Mouse (Mus musculus) bone marrow macrophage, adult 2 months (primary cell): ENCODE measurements around the gene Helq. TPM values are rescaled to one million over a fixed set of nuclear protein-coding genes. Genes with fewer than 3 reads are reported as not detected.

Experiments used
- H3K27ac ChIP-seq: 2 replicates; pipeline ENCODE4 v1.5.1; 2012; ENCODE audit warnings: low read depth, low read length; ENCODE audit not compliant: insufficient read depth
- H3K4me1 ChIP-seq: 2 replicates; pipeline ENCODE4 v1.6.1; 2012; ENCODE audit warnings: low read length; ENCODE audit not compliant: control insufficient read depth, insufficient read depth
- H3K4me3 ChIP-seq: 2 replicates; pipeline ENCODE4 v1.5.1; 2012; ENCODE audit warnings: mild to moderate bottlenecking, low read length, moderate library complexity; ENCODE audit not compliant: insufficient read depth
- CTCF ChIP-seq: IDR thresholded peaks from 2 replicates; pipeline ENCODE4 v1.5.1; 2012; ENCODE audit warnings: low read depth, mild to moderate bottlenecking, low read length, moderate library complexity
- POLR2A ChIP-seq: IDR thresholded peaks from 2 replicates; pipeline ENCODE4 v1.6.1; 2012; ENCODE audit warnings: mild to moderate bottlenecking, low read depth, low read length, borderline replicate concordance
- polyA plus RNA-seq: library from polyadenylated mRNA; stranded (reverse); fragments of >200 nt; gene quantifications from 2 replicates; pipeline ENCODE4 v1.2.4, GENCODE M21; 2012; ENCODE audit not compliant: missing spikeins, insufficient read depth, insufficient read length

Gene Helq
- polyA plus RNA-seq = 2.5 and 8.2 TPM in 2 replicates

DNA sequence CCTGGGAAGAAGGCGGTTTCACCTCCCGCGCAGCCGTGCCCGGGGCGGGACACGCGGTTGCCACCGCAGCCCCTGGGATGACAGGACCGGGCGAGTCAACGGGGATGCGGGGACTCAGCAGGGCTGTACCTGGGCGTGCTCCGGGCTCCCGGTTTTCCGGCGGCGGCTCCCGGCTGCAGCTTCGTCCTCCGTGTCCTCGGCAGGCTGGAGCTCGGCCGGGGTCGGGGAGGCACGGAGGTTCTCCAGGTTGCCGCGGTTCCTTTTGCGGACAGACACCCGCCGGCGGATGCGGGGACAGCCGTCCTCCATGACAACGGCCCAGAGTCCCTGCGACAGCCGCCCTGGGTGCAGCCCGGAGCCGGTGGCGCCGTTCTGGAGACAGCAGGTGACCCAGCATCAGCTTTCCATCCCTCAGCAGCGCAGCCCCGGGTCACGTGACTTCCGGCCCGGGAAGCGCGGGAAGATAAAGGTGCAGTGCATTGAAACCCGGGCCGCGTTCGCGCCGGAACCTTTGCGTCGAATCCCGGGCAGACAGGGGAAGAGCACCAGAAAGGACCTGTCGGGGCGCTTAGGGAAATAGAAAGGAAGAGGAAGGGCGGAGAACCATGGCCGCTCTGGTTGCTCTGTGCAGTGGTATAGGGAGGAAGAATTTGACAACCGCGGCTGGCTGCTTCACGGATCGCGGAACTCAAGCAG is at the start of gene Helq, which contains the start of gene Mrps18c:
Helq (minus strand) TSS at position 434 of the 696 bp plus-strand sequence.
Mrps18c (plus strand) TSS at position 463 of the 696 bp plus-strand sequence.
- TF ChIP-seq POLR2A (0 out of 2 replicates have a peak, but pooled peaks have one; percentile 21), CTCF (no peak)
- Histone ChIP-seq H3K4me1 (peaks cover 2% of the 10 kb centered on the region; the same call in 1 of the 2 replicates), H3K27ac (0 out of 2 replicates have a peak within 1 kb of the TSS, but pooled peaks have one; percentile 13), H3K4me3 (peak within 1 kb of the TSS; percentile 90)

DNA sequence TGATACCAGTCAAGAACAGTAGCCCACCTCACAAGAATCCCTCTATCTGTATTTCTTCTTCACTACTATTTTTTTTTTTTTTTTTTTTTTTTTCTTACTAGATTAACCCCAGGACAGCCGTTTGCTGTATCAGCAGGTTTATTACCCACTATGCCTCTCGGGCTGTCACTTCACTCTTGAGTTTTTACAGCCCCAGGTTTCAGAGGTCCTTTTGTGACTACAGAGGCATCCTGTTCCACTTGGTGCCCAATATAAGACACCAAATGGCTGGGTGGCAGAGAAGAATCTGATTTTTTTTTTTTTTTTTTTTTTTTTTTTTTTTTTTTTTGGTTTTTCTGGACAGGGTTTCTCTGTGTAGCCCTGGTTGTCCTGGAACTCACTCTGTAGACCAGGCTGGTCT is 48.7 kb upstream of the Helq start:
- TF ChIP-seq CTCF = no peak
- no peak for TF ChIP-seq POLR2A
- no peak overlapping the region for H3K4me3 ChIP-seq
- H3K27ac ChIP-seq = no peak overlapping the region
- peaks cover 2% of the 10 kb centered on the region; the same call in 1 of the 2 replicates for H3K4me1 ChIP-seq

DNA sequence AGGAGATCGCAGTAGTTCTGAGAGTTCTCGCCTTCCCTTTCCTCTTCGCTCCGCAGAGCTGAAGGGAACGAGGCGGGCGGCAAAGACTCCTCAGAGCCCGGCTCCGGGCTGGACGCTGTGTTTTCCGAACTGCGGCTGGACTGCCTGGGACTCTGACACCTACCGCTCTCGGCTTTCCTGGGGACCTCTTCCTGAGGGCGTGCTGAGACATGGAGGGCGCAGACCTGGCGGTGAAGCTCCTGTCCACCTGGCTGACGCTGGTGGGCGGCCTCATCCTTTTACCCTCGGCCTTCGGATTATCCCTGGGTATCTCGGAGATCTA is 48.2 kb upstream of the Helq start:
- peaks cover 2% of the 10 kb centered on the region; the same call in 1 of the 2 replicates for H3K4me1 ChIP-seq
- H3K4me3 ChIP-seq = peak overlapping the region; percentile 66
- H3K27ac ChIP-seq = no peak overlapping the region
- TF ChIP-seq CTCF = no peak
- no peak for TF ChIP-seq POLR2A

DNA sequence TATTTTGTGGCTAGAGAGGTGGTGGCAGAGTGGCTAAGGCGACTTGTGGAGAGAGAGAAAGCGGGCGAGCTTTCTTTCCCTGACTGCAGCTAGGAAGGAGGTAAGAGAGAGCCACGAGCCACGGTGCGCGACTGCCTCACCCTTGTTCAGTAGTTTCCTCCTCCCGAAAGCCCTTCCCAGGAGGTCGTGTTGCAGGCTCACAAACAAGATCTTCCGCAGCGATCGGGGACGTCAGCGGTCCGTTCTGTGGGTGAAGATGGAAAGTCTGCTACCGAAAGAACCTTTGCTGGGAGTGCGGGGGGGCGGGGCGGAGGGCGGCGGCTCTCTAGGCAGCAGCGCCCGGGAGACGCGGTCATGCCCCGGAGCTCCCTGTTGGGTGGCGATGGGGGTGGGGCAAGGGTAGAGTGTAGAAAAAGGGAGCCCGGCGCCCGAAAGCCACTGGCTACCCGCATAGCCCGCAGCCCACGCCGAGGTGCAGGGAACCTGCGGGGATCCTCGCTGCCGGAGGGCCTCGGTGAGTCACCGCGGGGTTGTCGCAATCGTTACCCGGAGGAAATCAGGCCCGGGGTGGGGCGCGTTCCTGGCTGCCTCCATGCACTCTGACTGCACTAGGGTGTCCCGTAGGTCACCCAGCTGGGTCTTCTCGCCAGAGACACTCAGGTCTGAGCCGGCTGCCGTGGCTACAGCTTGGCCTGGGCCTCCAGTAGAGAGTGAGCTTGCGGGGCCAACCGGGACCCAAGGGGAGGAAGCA is 47.6 kb upstream of the Helq start:
- no peak for TF ChIP-seq CTCF
- no peak for TF ChIP-seq POLR2A
- peak overlapping the region; percentile 66 for H3K4me3 ChIP-seq
- H3K4me1 ChIP-seq = peaks cover 2% of the 10 kb centered on the region; the same call in 1 of the 2 replicates
- no peak overlapping the region for H3K27ac ChIP-seq

DNA sequence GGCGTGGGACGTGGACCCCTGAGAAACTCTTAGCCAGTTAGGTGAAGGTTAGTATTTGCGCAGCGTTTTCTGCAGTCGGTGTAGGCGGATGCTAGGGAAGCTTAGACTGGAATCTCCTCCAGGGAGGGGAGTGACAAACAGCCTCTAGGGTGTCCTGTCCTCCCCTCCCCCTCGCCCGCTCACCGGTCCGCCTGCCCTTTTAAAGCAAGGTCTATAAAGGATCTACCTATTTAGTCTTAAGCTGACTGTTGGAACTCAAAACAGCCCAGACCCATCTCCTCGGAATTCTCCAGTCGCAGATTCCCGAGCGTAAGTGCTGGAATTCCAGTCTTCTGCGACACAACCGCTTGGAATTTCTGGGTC is 47.1 kb upstream of the Helq start, which contains the start of gene Gpat3:
Gpat3 (plus strand) TSS at position 229 of the 363 bp plus-strand sequence.
- Histone ChIP-seq H3K4me3 (peak within 1 kb of the TSS; percentile 66), H3K4me1 (peaks cover 2% of the 10 kb centered on the region; the same call in 1 of the 2 replicates), H3K27ac (no peak within 1 kb of the TSS)
- TF ChIP-seq CTCF (0 out of 2 replicates have a peak, but pooled peaks have one; percentile 14), POLR2A (no peak)

DNA sequence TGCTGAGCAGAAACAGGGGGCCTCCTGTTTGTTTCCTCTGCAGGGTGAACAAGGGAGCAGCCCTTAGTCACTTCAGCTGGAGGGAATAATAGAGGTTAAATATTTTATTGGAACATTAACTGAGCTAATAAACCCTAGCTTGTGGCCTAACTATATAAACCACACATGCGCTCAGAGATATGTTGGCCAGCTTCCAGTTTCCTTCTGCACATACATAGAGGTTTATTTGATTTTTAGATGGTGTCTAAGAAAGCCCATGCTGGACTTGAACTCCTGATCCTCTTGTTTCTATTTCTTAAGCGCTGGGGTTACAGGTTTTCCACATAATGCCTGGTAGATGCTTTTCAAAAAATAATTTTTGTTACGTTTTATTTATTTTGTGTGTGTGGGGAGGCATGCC is 46.1 kb upstream of the Helq start:
- no peak for TF ChIP-seq CTCF
- no peak for TF ChIP-seq POLR2A

DNA sequence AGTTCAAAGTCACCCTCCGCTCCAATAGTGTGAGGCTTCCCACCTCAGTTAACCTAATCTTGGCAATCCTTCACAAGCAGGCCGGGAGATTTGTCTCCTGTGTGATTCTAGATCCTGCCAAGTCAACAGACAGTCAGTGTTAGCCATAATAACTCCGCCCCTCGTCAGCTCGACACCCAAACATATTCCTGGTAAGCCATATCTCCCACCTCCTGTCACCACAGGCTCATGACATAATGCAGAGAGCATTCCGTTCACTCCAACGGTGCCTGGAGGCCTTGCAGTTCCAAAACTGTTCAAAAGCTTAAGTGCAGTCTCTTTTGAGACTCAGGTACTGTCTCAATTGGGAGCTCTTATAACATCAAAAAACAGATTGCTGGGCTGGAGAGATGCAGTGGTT is 39.5 kb upstream of the Helq start:
- Histone ChIP-seq H3K27ac (no peak overlapping the region), H3K4me1 (no peaks in the 10 kb centered on the region), H3K4me3 (no peak overlapping the region)
- TF ChIP-seq CTCF (no peak), POLR2A (no peak)

More for the DNA sequence above, 46.1 kb upstream of the Helq start:
- no peak overlapping the region for H3K27ac ChIP-seq
- H3K4me3 ChIP-seq = no peak overlapping the region
- H3K4me1 ChIP-seq = peaks cover 2% of the 10 kb centered on the region; the same call in 1 of the 2 replicates

DNA sequence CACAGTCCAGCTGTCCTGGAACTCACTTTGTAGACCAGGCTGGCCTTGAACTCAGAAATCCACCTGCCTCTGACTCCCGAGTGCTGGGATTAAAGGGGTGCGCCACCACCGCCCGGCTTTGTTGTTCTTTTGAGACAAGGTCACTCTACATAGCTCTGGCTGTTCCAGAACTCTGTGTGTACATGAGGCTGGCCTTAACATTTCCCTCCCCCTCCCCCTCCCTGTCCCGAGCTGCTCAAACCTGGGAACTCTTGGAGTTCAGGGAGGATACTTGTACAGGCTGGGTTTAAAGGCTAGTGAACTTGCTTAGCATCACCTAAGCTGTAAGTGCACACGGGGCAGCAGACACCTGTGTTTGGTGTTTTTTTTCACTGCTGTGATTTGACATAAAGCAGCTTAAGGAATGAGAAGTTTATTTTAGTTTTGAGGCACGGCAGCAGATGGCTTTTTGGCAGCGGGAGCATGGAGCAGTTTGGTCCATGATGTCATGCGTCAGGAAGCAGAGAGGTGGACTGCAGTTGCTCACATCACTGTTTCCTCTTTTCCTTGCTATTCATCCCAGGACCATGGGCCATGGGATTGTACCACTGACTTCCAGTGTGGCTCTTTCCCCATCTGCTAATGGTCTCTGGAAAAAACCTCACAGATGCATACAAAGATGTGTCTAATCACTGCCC is 37.6 kb upstream of the Helq start:
- TF ChIP-seq POLR2A = no peak
- TF ChIP-seq CTCF = no peak
- no peaks in the 10 kb centered on the region for H3K4me1 ChIP-seq
- no peak overlapping the region for H3K27ac ChIP-seq
- no peak overlapping the region for H3K4me3 ChIP-seq

DNA sequence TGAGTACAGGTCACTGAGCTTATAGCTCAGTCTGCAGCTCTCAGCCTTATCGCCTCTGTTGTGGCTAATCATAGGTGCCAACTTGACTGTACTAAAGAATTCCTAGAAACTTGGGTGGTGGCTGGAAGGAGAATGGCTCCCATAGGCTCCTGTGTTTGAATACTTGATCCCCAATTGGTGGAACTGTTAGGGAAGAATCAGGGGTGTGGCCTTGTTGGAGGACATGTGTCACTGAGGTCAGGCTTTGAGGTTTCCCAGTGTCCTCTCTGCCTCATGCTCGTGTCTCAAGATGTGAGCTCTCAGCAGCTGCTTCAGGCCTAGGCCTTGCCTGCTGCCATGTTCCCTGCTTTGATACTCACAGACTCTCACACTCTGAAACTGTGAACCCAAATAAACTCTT is 35.4 kb upstream of the Helq start:
- Histone ChIP-seq H3K4me3 (no peak overlapping the region), H3K27ac (no peak overlapping the region), H3K4me1 (no peaks in the 10 kb centered on the region)
- TF ChIP-seq POLR2A (no peak), CTCF (no peak)
